Mouse (Mus musculus): ENCODE data around the gene Slc7a7. TPM values are rescaled to one million over a fixed set of nuclear protein-coding genes. Genes with fewer than 3 reads are reported as not detected.
A peak's percentile ranks its signal among the peaks of the same experiment; 100 is the strongest.

Gene Slc7a7
- 8.8 and 12.9 TPM in 2 replicates for total RNA-seq (2014; fragmentation: Nextera tagmentation)
- 8.2 and 10.6 TPM in 2 replicates for total RNA-seq (2017)

DNA sequence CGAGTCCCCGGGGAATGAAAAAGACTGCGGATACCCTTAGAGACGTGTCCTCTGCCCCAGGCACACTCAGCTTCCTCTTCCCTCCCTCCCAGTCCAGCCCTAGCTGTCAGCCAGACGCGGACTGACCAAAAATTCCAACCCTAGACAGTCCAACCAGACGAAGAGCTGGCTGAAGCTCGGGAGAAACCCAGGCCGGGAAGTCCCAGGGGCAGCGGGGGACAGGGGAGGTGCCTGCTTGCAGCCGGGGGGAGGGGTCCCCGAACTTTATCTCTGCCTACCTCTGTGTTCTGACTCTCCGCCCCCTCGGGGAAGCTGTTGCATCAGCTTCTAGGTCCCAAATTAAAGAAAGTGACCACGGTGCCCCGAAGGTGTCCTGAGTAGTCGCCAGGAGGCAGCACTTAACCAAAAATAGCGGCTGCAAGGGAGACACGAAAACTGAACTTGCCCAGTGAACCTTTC lies at the start of gene Slc7a7:
Slc7a7 (minus strand) TSS at position 158 of the 459 bp plus-strand sequence.
- ATAC-seq (replicated peaks; ENCODE audit: low FRiP score, low TSS enrichment, poor library complexity, severe bottlenecking) = peak; percentile 40

DNA sequence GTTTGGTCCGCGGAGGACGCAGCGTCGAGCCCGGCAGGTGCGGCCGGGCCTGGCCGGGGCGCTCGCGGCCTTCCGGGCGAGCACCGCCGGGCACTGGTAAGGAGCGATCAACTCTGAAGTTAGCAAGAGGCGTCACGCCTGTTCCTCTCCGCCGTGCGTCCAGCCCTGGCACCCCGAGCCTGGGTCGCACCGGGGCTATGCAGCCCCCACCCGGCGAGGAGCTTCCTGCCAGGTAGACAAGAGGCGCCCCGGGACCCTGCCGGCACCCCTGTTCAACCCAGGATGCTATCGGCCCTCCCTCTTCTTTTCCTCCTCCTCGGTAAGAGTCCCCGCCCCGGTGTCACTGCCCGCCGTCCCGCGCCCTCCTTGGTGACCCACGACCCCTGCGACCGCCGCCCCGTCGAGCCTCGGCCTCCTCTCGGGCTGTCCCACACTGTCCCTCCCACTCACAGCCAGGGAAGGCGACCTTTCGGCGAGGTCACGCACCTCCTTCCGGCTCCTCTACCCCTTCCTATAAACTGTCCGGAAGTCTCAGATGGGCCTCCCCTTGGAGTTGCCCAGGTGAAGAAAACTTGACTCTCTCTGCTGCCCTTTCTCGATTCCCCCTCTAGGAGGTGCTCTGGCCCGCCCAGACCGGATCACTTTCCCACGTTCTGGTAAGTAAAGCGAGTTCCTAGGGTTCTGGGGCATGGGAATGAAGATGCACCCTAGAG lies 46.9 kb upstream of the Slc7a7 start:
- peak; percentile 83 for ATAC-seq (replicated peaks; ENCODE audit: low FRiP score, low TSS enrichment, poor library complexity, severe bottlenecking)

DNA sequence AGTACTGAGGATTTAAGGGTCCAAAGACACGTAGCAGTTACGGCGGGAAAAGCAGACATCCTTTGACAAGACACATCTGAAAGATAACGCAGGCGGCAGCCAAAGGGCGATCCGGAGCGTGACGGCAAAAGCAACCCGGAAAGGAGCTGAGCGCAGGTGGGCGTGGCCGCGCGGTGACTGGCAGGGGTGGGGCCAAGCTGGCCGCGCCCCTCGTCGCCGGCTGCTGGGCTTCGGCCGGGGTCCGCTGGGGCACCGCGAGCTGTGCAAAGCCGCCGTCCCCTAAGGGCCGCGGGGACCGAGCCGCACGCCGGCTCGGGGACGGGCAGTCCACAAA lies 46.3 kb upstream of the Slc7a7 start, which contains the start of gene Lrp10:
Lrp10 (plus strand) TSS at position 179 of the 334 bp plus-strand sequence.
- peak; percentile 89 for ATAC-seq (replicated peaks; ENCODE audit: low FRiP score, low TSS enrichment, poor library complexity, severe bottlenecking)

DNA sequence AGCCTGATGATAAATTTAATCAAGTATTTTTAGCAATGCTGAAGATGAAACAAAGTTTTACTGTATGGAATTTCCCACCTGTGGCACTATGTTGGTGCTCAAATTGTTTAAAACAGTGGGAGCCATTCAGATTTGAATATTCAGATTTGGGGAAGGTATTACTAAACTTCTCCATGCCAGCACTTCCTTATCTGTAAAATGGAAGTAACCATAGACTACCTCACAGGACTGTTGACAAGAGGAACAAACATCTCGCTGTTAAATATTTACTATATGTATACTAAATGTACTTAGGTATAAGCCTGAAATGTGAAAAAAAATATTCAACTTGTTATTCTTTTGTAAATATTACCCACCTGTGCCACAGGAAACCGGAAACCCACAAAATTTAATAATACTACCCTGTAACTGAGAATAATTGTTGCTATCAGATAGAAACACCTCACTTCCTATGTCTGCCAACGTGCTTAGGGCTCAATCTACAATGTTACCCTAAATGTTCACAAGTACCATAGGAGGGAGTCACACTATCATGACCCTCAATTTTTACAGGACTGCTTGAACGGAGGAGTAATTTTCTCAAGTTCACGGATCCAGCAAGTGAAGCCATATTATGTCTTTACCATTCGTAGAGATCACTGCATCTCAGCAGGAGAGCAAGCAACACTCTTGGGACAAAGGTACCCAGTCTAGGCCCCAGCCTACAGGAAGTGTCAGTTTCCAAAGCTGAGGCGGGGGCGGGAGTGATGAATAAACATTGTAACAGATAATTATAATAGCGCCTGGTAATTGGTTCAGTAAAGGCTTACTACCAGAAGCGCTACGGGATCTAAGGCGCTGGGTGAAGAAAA lies 45.8 kb upstream of the Slc7a7 start:
- peak; percentile 25 for ATAC-seq (replicated peaks; ENCODE audit: low FRiP score, low TSS enrichment, poor library complexity, severe bottlenecking)

DNA sequence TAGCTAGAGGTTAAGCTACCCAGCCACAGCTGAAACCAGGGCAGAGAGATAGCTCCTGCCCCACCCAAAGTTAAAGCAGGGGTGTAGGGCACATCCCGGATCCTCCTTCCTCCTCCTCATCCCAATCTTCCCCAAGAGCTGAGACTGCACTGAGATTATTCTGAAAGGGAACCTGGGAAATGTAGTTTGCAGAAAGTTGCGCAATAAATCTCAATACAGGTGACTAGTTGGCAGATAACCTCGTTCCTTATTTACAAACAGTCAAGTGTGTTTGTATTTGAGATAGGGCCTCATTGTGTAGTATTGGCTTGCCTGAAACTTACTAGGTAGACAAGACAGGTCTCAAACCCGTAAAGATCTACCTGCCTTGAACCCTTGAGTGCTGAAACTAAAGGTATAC lies 44.6 kb upstream of the Slc7a7 start:
- ATAC-seq (replicated peaks; ENCODE audit: low FRiP score, low TSS enrichment, poor library complexity, severe bottlenecking) = no peak

DNA sequence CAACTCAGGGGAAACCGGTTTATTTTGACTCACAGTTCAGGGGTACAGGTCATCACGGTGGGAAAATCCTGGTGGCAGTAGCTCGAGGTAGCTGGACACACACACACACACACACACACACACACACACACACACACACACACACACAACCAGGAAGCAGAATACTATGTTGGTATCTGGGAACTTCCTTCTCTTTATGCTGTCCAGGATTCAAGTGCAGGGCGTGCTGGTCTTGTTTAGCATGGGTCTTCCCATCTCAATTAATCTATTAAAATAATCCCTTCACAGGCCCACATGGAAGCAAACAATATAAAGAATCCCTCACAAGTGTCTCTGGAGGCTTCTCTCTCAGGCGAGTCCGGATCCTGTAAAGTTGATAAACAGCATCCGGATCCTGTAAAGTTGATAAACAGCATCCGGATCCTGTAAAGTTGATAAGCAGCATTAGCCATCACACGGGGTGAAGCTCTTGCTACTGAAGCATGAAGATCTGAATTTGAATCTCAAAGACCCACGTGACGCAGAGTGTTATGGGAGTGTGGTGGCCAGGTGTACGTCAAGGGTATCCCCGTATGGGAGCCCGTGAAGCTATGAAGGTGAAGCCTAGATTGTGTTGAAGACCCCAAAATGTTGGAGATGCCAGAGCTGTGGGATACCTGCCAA lies 40.5 kb upstream of the Slc7a7 start:
- no peak for ATAC-seq (replicated peaks; ENCODE audit: low FRiP score, low TSS enrichment, poor library complexity, severe bottlenecking)

DNA sequence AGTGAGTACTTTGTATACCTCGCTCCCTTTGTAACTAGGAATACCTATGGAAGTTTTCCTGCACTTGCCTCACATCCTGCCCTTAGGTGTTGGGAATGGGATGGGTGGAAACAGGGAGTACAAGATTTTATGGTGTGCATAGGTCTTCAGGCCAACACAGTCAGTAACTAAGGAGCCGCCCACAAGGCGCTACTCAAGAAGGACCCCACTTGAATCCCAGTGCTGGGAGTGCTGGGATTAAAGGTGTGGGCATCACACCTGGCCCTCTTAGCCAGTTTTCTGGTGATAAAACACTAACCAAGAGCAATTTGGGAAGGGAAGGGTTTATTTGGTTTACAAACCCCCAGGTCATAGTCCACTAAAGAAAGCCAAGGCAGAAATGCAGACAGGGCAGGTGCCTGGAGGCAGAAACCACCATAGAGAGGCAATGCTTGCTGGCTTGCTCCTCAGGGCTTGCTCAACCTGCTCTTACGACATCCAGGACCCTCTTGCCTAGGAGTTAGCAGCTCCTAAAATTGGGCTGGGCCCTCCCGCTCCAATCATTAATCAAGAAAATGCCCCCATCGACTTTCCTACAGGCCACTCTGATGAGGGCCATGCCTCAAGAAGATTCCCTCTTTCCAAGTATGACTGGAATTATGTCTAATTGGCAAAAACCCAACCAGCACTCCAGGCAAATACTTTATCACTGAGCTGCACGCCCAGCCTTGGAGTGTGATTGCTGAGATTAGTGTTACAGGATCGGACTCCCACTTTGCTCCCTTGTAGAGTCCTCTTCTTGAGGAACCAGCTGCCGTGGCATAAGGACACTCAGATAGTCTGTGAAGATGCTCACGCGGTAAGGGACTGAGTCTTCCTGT lies 37.3 kb upstream of the Slc7a7 start:
- peak; percentile 71 for ATAC-seq (replicated peaks; ENCODE audit: low FRiP score, low TSS enrichment, poor library complexity, severe bottlenecking)

DNA sequence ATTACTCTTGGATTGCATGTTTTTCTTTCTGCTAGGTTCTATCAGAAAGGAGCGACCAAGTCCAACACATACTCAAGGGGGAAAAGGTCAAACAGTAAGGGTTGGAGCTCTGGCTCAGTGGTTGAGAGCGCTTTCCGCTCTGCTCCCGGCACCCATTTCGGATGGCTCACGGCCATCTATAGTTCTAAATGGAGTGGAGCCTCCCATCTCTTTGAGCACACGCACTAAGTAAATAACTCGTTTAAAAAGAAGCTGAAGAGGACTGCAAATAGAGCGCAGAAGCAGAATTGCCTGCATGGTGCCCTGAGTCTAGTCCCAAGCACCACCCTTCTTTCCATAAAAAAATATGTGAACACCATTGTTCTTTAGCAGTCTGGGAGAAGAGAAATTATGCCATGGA lies 36.0 kb upstream of the Slc7a7 start:
- no peak for ATAC-seq (replicated peaks; ENCODE audit: low FRiP score, low TSS enrichment, poor library complexity, severe bottlenecking)

DNA sequence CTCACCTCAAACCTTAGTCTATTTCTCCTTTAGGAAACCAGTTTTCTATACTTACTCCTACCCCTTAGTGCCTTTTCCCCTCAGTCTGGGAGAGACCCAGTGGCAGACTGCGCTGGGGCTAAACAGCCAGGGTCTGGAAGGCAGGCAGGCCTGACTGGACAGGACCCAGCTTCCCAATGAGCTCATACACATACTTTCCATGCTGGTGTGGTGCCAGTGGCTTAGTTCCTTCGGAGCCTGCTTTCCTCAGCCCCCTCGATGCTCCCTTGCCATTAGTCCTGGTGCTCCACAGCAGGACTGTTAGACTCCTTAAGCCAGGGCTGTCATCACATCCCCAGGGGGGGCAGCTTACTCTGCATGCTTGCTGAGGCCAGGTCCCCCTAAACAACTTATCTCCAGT lies 27.9 kb upstream of the Slc7a7 start:
- ATAC-seq (replicated peaks; ENCODE audit: low FRiP score, low TSS enrichment, poor library complexity, severe bottlenecking) = 0 out of 2 replicates have a peak, but pooled peaks have one; percentile 6

DNA sequence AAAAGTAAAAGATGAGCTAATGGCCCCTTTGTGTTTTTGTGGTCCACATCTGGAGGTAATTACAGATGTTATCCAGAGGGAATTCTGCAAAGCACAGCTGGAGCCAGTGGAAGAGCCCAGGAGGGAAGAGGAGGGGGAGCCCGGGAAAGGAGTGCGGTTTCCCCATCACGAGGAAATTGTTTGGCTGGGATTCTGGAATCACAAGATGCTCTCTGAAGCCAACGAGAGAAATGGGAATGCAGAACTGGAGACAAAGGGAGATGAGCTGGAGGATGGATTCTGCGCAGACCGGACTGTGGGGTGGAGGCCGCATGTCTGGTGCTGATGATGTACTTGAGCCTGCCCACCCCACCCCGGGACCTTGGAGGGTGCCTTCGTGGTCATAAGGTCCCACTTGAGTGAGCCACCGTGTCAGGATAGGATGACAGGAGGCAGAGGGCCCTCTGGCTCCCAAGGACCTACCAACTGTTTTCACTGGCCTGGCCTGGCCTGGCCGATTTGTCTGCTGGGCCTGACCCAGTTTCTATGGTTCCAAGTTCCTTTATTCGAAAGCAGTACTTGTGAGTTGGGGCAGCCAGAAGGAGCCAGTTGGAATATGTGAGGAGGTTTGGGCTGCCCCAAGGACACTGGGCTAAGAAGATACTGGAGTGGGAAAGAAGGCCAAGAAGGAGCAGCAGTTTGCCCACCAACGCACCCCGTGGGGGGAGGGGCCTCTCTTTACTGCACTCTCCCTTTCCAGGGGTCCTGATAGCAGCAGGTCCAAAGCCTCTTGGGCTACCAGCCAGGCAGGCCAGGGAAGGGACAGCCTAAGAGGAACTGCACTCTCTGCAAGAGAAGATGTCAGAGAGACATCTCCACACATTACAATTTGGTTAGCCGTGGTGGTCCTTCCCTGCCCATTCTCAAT lies 26.4 kb upstream of the Slc7a7 start:
- ATAC-seq (replicated peaks; ENCODE audit: low FRiP score, low TSS enrichment, poor library complexity, severe bottlenecking) = no peak

DNA sequence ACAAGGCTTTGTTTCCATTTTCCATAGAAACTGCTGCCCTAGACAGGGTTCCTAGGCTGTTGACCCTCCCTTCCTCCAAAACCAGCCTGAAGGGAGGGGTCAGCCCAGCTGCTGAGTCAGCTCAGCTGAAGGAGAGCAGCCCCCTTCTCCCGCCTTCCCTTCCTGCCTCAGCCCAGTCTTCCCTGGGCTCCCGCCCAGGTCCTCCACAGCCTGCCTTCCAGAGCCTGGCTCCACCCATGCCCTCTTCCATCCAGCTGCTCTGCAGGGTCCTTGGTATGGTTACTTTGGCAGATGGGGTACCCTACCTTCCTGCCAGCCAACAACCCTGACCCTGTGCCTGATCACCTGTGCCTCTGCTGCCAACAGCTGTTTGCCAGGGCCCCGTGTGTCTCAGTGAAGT lies 25.6 kb upstream of the Slc7a7 start:
- ATAC-seq (replicated peaks; ENCODE audit: low FRiP score, low TSS enrichment, poor library complexity, severe bottlenecking) = no peak

DNA sequence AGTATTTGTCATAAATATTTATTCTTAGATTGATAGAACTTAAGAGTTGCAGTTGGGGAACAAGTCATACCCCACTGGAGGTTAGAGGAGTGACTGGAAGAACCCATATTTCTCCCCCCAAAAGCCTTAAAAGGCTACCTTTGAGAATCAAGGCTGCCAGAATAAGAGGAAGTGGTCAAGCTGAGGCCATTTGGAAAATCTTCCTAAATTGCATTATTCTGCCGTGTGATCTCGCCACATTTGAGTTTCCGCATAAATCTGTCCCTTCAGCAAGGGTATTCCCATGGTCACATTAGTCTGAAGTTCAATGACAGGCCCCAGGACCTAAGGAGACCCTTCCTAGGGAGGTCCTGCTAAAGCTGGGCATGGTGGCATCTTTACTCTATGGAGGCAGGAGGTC lies 25.0 kb upstream of the Slc7a7 start:
- no peak for ATAC-seq (replicated peaks; ENCODE audit: low FRiP score, low TSS enrichment, poor library complexity, severe bottlenecking)

DNA sequence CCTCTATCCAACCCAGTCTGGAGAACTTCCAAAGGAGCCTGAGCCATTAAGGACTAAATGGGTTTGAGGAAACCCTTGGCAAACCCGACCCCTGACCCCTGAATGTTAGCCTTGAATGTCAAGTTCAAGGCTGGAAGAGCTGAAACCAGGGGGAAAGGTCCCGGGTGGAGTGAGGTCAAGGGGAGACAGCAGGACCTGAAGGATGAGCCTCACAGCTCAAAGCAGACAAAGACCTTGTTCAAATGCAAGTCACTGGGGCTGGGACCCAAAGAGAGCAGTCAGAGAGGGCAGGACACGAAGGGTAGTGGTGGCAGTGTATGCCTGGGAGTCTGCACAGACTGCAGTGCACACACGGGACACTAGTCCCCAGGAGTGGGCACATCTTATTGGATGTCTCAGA lies 23.8 kb upstream of the Slc7a7 start:
- no peak for ATAC-seq (replicated peaks; ENCODE audit: low FRiP score, low TSS enrichment, poor library complexity, severe bottlenecking)

DNA sequence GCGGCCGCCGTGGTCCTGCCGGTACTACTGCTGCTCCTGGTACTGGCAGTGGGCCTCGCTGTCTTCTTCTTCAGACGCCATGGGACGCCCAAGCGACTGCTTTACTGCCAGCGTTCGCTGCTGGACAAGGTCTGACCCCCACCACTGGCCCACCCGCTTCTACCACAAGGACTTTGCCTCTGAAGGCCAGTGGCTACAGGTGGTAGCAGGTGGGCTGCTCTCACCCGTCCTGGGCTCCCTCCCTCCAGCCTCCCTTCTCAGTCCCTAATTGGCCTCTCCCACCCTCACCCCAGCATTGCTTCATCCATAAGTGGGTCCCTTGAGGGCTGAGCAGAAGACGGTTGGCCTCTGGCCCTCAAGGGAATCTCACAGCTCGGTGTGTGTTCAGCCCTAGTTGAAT lies 23.0 kb upstream of the Slc7a7 start:
- no peak for ATAC-seq (replicated peaks; ENCODE audit: low FRiP score, low TSS enrichment, poor library complexity, severe bottlenecking)

DNA sequence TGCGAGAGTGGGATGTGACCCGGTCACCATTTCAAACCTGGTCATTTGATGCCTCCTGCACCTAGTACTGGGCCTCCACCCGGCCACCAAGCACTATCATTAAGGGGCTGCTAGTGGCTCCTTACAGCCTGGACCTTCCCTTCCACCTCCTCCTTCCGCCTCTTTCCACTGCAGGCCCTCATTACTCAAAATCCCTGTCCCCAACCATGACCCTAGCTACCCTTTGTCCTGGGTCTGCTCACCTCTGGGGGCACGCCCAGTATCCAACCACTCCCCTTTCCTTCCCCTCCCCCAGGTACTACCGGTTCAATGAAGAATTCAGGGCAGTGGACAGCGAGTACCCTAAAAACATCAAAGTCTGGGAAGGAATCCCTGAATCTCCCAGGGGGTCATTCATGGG lies 22.0 kb upstream of the Slc7a7 start:
- ATAC-seq (replicated peaks; ENCODE audit: low FRiP score, low TSS enrichment, poor library complexity, severe bottlenecking) = no peak

DNA sequence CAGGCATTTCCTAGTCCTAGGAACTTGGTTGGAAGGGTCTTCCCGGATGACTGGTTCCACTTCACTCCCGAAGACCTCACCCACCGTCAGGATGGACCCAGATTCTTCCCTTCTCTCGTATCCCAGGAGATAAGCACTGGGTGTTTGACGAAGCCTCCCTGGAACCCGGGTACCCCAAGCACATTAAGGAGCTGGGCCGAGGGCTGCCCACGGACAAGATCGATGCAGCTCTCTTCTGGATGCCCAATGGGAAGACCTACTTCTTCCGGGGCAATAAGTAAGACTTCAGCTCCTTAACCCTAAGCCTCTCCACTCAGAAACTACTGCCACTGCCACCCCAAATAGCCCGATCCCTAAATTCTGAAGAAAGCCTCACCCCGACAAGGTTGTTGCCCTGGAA lies 21.6 kb upstream of the Slc7a7 start:
- no peak for ATAC-seq (replicated peaks; ENCODE audit: low FRiP score, low TSS enrichment, poor library complexity, severe bottlenecking)

DNA sequence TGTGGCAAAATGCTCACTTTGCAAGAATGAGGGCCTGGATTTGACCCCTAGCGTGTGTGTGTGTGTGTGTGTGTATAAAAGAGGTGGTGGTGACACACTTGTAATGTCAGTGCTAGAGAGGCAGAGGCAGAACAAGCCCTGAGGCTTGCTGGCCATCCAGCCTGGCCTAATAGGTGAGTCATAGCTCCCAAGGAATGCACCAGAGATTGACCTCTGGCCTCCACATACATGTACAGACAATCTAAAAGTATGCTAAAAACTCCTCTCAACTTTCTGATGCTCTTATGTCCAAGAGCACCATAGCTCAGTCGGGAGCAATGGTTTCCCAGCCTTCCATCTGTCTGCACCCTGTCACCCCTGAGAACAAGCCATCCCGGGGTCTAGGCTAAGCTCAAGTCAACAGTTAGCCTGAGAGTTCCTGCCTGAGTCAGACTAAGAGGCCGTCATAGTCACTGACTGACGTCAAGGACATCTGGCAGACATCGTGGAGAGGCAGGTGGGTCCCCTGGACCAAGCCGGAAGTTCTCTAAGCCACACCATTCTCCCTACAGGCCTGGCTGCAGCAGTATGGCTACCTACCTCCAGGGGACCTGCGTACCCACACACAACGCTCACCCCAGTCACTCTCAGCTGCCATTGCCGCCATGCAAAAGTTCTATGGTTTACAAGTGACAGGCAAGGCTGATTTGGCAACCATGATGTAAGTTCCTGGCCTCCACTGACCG lies 17.8 kb upstream of the Slc7a7 start:
- no peak for ATAC-seq (replicated peaks; ENCODE audit: low FRiP score, low TSS enrichment, poor library complexity, severe bottlenecking)
